Mouse (Mus musculus) hindbrain, embryonic 14.5 days (tissue): Measurements from ENCODE around the gene D930048N14Rik. TPM values are rescaled to one million over a fixed set of nuclear protein-coding genes. Genes with fewer than 3 reads are reported as not detected.

ENCODE experiments used
- ATAC-seq: fragments of 200-750 bp; cut with Nextera tagmentation; 2 replicates; pipeline ENCODE4 v1.8.0; 2017; ENCODE audit warnings: moderate number of reproducible peaks, mild to moderate bottlenecking, moderate TSS enrichment, moderate library complexity; ENCODE audit not compliant: low FRiP score
- DNase-seq: peaks from one replicate; pipeline ENCODE4 v3.0.0-alpha.2; 2015; ENCODE audit warnings: low spot score
- H3K27ac ChIP-seq: fragments of 300-500 bp; sonication (generic); 2 replicates; pipeline ENCODE4 v1.5.1; 2014; ENCODE audit warnings: mild to moderate bottlenecking, moderate library complexity
- H3K27me3 ChIP-seq: fragments of 300-500 bp; sonication (generic); 2 replicates; pipeline ENCODE4 v1.6.1; 2014; ENCODE audit warnings: mild to moderate bottlenecking, low read length, mixed read lengths; ENCODE audit not compliant: control insufficient read depth, insufficient read depth
- H3K36me3 ChIP-seq: fragments of 300-500 bp; sonication (generic); replicated peaks from 2 replicates; pipeline ENCODE4 v1.6.1; 2014; ENCODE audit not compliant: control insufficient read depth, insufficient read depth
- H3K4me1 ChIP-seq: fragments of 300-500 bp; sonication (generic); replicated peaks from 2 replicates; pipeline ENCODE4 v1.6.1; 2014; ENCODE audit warnings: antibody characterized with exemption, low read length, mixed read lengths; ENCODE audit not compliant: control insufficient read depth, insufficient read depth
- H3K4me2 ChIP-seq: fragments of 300-500 bp; sonication (generic); replicated peaks from 2 replicates; pipeline ENCODE4 v1.6.1; 2014; ENCODE audit warnings: mild to moderate bottlenecking, moderate library complexity
- H3K4me3 ChIP-seq: fragments of 300-500 bp; sonication (generic); replicated peaks from 2 replicates; pipeline ENCODE4 v1.5.1; 2014; ENCODE audit warnings: mild to moderate bottlenecking, low read length
- H3K9ac ChIP-seq: fragments of 300-500 bp; sonication (generic); 2 replicates; pipeline ENCODE4 v1.6.1; 2014
- H3K9me3 ChIP-seq: fragments of 300-500 bp; sonication (generic); 2 replicates; pipeline ENCODE4 v1.6.1; 2016; ENCODE audit warnings: low read length; ENCODE audit not compliant: control insufficient read depth
- WGBS: fragments of 180-500 bp; shearing (Covaris S2); extraction: QIAGEN DNeasy Blood & Tissue Kit; methylation state at CpG from one replicate; pipeline ENCODE4 v1.1.7; 2014; 5-methylcytosine and 5-hydroxymethylcytosine counted together
- polyA plus RNA-seq: library from polyadenylated mRNA; unstranded; fragments of >200 nt; fragmentation: Nextera tagmentation; extraction: Ambion mirVana; gene quantifications from 2 replicates; pipeline ENCODE4 v1.2.1, GENCODE M21; 2014

The D930048N14Rik gene
- polyA plus RNA-seq, 1 experiment from 2014 or later = 1.1 TPM

DNA sequence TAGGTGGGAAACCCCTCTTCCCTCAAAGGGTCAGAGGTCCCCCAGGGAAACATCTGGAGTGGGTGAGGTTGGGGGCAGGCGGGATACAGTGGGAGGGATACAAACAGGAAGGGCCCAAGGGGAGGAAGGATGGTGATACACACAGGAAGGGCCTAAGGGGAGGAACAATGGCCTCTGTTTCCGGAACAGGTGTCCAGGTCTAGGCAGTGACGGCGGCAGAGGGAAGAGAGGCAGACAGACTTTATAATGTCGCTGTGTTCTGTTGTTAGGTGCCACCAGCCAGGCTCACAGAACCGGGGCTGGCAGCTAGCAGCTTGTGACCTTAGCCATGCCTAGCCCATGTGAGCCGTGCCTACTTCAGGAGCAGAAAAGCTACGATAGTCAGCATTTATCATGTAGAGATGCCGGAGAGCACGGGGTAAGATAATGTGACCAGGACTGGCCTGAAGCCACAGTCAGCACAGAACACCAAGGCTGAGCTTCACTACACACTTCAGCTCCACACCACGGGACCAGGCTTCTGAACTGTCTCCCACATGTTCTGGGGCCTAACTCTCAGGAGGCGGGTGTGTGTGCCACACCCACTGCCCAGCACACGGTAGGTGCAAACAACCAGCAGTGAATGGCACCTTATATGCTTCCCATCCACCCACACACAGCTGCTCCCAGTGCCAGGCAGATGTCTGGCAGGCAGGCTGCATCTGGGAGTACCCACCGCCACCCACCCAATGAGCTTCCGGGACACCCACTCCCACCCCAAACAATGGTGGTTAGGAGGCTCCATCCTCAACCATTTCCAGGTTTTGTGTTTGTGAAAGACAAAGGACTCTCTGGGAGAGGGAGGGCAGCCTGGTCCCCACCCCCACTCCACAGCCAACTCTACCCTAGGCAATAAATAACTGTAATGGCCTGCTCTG is 3.7 kb upstream of the D930048N14Rik start:
- no peak for DNase-seq
- H3K4me1 ChIP-seq = peaks cover 23% of the 10 kb centered on the region
- H3K27ac ChIP-seq = peak overlapping the region; percentile 27
- no peak overlapping the region for H3K9ac ChIP-seq
- ATAC-seq = no peak
- H3K36me3 ChIP-seq = no peaks in the 10 kb centered on the region
- peaks cover 17% of the 10 kb centered on the region; the same call in 1 of the 2 replicates for H3K27me3 ChIP-seq
- no peaks in the 10 kb centered on the region for H3K9me3 ChIP-seq
- no peak overlapping the region for H3K4me2 ChIP-seq
- H3K4me3 ChIP-seq = no peak overlapping the region
- WGBS = 77% methylated on average over 15 of the region's 15 CpGs

- Histone ChIP-seq H3K27me3 (peaks cover 18% of the 10 kb centered on the region; the same call in 1 of the 2 replicates), H3K4me1 (peaks cover 23% of the 10 kb centered on the region), H3K9ac (peak overlapping the region; percentile 77; the same call in 1 of the 2 replicates), H3K4me3 (peak overlapping the region; percentile 67; the same call in 1 of the 2 replicates), H3K4me2 (peak overlapping the region; percentile 94), H3K9me3 (no peaks in the 10 kb centered on the region), H3K27ac (peak overlapping the region; percentile 21), H3K36me3 (no peaks in the 10 kb centered on the region)
- DNase-seq (no peak), ATAC-seq (peak; percentile 25; the same call in 1 of the 2 replicates)
- WGBS = 4% methylated on average over 3 of the region's 3 CpGs
These were observed 2.2 kb upstream of the D930048N14Rik start for GRCm38 (mm10) chr11:51648566-51648965.

- no peak for DNase-seq
- peak; percentile 6; the same call in 1 of the 2 replicates for ATAC-seq
- Histone ChIP-seq H3K27ac (peak overlapping the region; percentile 21), H3K36me3 (no peaks in the 10 kb centered on the region), H3K4me2 (peak overlapping the region; percentile 94), H3K9me3 (no peaks in the 10 kb centered on the region), H3K27me3 (peaks cover 18% of the 10 kb centered on the region; the same call in 1 of the 2 replicates), H3K4me3 (peak overlapping the region; percentile 67), H3K4me1 (peaks cover 23% of the 10 kb centered on the region), H3K9ac (peak overlapping the region; percentile 77)
- WGBS = 25% methylated on average over 11 of the region's 11 CpGs
These were observed 1.5 kb upstream of the D930048N14Rik start for GRCm38 (mm10) chr11:51649111-51649888.

- peaks cover 18% of the 10 kb centered on the region; the same call in 1 of the 2 replicates for H3K27me3 ChIP-seq
- peak overlapping the region; percentile 94 for H3K4me2 ChIP-seq
- H3K4me1 ChIP-seq = peaks cover 23% of the 10 kb centered on the region
- H3K36me3 ChIP-seq = no peaks in the 10 kb centered on the region
- H3K27ac ChIP-seq = peak overlapping the region; percentile 11; the same call in 1 of the 2 replicates
- ATAC-seq = no peak
- peak overlapping the region; percentile 77 for H3K9ac ChIP-seq
- H3K9me3 ChIP-seq = no peaks in the 10 kb centered on the region
- no peak for DNase-seq
- WGBS = 4% methylated on average over 7 of the region's 7 CpGs
- peak overlapping the region; percentile 67 for H3K4me3 ChIP-seq
These were observed 910 bp upstream of the D930048N14Rik start for GRCm38 (mm10) chr11:51649889-51650199.

GRCm38 (mm10) chr11:51650261-51650660 is 493 bp upstream of the D930048N14Rik start:
- WGBS = 0% methylated on average over 27 of the region's 30 CpGs
- peak; percentile 14; the same call in 1 of the 2 replicates for ATAC-seq
- no peak for DNase-seq
- no peaks in the 10 kb centered on the region for H3K36me3 ChIP-seq
- no peaks in the 10 kb centered on the region for H3K9me3 ChIP-seq
- H3K4me3 ChIP-seq = peak overlapping the region; percentile 67
- peak overlapping the region; percentile 77 for H3K9ac ChIP-seq
- H3K27ac ChIP-seq = peak overlapping the region; percentile 14; the same call in 1 of the 2 replicates
- H3K4me1 ChIP-seq = peaks cover 23% of the 10 kb centered on the region
- H3K27me3 ChIP-seq = peaks cover 18% of the 10 kb centered on the region; the same call in 1 of the 2 replicates
- H3K4me2 ChIP-seq = peak overlapping the region; percentile 94

DNA sequence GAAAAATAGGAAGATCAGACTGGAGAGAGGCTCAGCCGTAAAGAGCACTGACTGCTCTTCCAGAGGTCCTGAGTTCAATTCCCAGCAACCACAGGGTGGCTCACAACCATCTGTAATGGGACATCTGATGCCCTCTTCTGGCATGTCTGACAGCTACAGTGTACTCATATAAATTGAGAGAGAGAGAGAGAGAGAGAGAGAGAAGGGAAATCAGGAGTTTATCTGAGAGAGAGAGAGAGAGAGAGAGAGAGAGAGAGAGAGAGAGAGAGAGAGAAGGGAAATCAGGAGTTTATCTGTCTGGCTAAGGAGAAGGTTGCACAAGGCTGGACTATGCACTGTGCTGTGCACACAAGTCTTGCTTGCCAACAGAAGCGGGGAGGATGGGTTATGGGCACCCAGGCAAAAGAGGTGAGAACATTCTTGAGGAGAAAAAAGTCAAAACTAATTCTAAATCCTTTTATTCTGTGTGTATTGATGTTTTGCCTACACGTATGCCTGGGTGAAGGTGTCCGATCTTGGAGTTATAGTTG is 2.2 kb downstream of the D930048N14Rik start:
- Histone ChIP-seq H3K4me3 (no peak overlapping the region), H3K27me3 (peaks cover 18% of the 10 kb centered on the region; the same call in 1 of the 2 replicates), H3K36me3 (no peaks in the 10 kb centered on the region), H3K27ac (no peak overlapping the region), H3K4me1 (peaks cover 23% of the 10 kb centered on the region), H3K9ac (no peak overlapping the region), H3K4me2 (no peak overlapping the region), H3K9me3 (no peaks in the 10 kb centered on the region)
- no peak for DNase-seq
- WGBS = 92% methylated on average over 4 of the region's 4 CpGs
- ATAC-seq = no peak

DNA sequence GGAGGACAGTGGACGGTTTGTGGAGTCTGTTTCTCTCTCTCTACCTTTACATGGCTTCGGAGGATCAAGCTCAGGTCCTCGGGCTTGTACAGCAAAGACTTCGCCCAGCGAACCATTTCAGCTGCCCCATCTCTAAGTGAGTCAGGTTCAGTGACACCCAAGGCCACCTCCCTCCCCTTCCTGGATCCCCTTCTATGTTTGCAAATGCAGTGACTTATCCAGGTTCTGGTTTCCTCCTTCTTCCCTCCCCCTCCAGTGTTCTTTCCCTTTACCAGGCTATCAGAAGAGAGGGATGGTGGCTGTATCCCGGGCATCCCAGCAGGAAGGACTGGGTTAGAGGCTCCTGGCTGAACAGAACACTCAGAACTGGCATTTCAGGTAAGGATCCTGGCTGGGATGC is 3.0 kb downstream of the D930048N14Rik start:
- no peak overlapping the region for H3K4me3 ChIP-seq
- H3K4me2 ChIP-seq = no peak overlapping the region
- H3K27me3 ChIP-seq = peaks cover 18% of the 10 kb centered on the region; the same call in 1 of the 2 replicates
- no peak for DNase-seq
- no peaks in the 10 kb centered on the region for H3K9me3 ChIP-seq
- H3K9ac ChIP-seq = no peak overlapping the region
- H3K27ac ChIP-seq = no peak overlapping the region
- no peaks in the 10 kb centered on the region for H3K36me3 ChIP-seq
- WGBS = 86% methylated on average over 6 of the region's 6 CpGs
- no peak for ATAC-seq
- H3K4me1 ChIP-seq = peaks cover 19% of the 10 kb centered on the region

DNA sequence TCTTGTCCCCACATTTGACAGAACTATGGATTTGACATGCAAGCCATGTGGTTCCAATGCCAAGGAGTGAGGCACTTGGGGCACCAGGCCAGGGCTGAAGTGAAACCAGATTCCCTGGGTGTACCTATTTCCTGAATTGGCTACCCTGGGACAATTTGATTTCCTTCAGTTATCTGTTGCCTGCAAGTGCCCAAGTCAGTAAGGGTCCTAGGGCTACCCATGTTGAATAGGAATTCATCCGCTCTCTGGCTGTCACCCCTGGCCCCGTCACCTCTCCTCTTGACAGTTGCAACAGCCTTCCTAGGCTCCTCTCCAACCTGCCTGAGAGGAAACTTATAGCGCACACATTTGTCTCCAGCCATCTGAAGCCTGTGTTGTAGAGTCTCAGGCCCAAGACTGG is 4.1 kb downstream of the D930048N14Rik start:
- Histone ChIP-seq H3K27ac (no peak overlapping the region), H3K36me3 (no peaks in the 10 kb centered on the region), H3K9ac (no peak overlapping the region), H3K27me3 (peaks cover 7% of the 10 kb centered on the region; the same call in 1 of the 2 replicates), H3K4me1 (peaks cover 8% of the 10 kb centered on the region), H3K9me3 (no peaks in the 10 kb centered on the region), H3K4me2 (no peak overlapping the region), H3K4me3 (no peak overlapping the region)
- DNase-seq = no peak
- no peak for ATAC-seq
- WGBS = 97% methylated on average over 3 of the region's 3 CpGs
